Mouse (Mus musculus): Measurements from ENCODE around the gene Mmp15.
"Not testable (repeated sequence)": the region's sequence is repeated elsewhere in the genome, so short reads cannot be mapped to it uniquely, and the experiment has no call there.

Mmp15 gene

GRCm38 (mm10) chr8:95377101-95377500, 25.0 kb downstream of the Mmp15 start:
- no peak for DNase-seq (ENCODE audit: low read depth)

GRCm38 (mm10) chr8:95377863-95378291, 25.8 kb downstream of the Mmp15 start:
- DNase-seq (ENCODE audit: low read depth): no peak

GRCm38 (mm10) chr8:95378928-95379327, 26.9 kb downstream of the Mmp15 start:
- DNase-seq (ENCODE audit: low read depth): not testable (repeated sequence)

GRCm38 (mm10) chr8:95380953-95381352, 28.9 kb downstream of the Mmp15 start:
- no peak for DNase-seq (ENCODE audit: low read depth)

GRCm38 (mm10) chr8:95381595-95381994, 29.5 kb downstream of the Mmp15 start:
- DNase-seq (ENCODE audit: low read depth): no peak

GRCm38 (mm10) chr8:95384501-95384900, 32.4 kb downstream of the Mmp15 start:
- no peak for DNase-seq (ENCODE audit: low read depth)

- DNase-seq (ENCODE audit: low read depth): no peak
Measured at GRCm38 (mm10) chr8:95386037-95386436, 34.0 kb downstream of the Mmp15 start.

- DNase-seq (ENCODE audit: low read depth): no peak
Measured at GRCm38 (mm10) chr8:95387221-95387620, 35.2 kb downstream of the Mmp15 start.

- no peak for DNase-seq (ENCODE audit: low read depth)
Measured at GRCm38 (mm10) chr8:95387936-95388335, 35.9 kb downstream of the Mmp15 start.

GRCm38 (mm10) chr8:95390312-95390711, 38.2 kb downstream of the Mmp15 start:
- DNase-seq (ENCODE audit: low read depth): no peak

GRCm38 (mm10) chr8:95391101-95391500, 39.0 kb downstream of the Mmp15 start:
- DNase-seq (ENCODE audit: low read depth): no peak

GRCm38 (mm10) chr8:95392604-95393003, 40.5 kb downstream of the Mmp15 start:
- no peak for DNase-seq (ENCODE audit: low read depth)

GRCm38 (mm10) chr8:95395186-95395918, 43.3 kb downstream of the Mmp15 start:
- no peak for DNase-seq (ENCODE audit: low read depth)

GRCm38 (mm10) chr8:95396752-95397151, 44.7 kb downstream of the Mmp15 start:
- DNase-seq (ENCODE audit: low read depth): no peak

GRCm38 (mm10) chr8:95397201-95397600, 45.1 kb downstream of the Mmp15 start:
- no peak for DNase-seq (ENCODE audit: low read depth)

GRCm38 (mm10) chr8:95399131-95399530, 47.1 kb downstream of the Mmp15 start:
- DNase-seq (ENCODE audit: low read depth): no peak

- DNase-seq (ENCODE audit: low read depth): no peak
Measured at GRCm38 (mm10) chr8:95401091-95401490, 49.0 kb downstream of the Mmp15 start.

GRCm38 (mm10) chr8:95409518-95409917, 57.5 kb downstream of the Mmp15 start:
- DNase-seq (ENCODE audit: low read depth): no peak

GRCm38 (mm10) chr8:95411309-95411972, 59.4 kb downstream of the Mmp15 start:
- no peak for DNase-seq (ENCODE audit: low read depth)

- DNase-seq (ENCODE audit: low read depth): no peak
Measured at GRCm38 (mm10) chr8:95422193-95422810, 70.2 kb downstream of the Mmp15 start.
